Mouse (Mus musculus) ovary, adult 18-20 months (tissue): ENCODE measurements around the gene Lpcat3.

Experiments used
- DNase-seq: peaks from one replicate; pipeline ENCODE4 v3.0.0; 2022; ENCODE audit warnings: low spot score, mixed read lengths

Lpcat3 gene

GRCm38 (mm10) chr6:124739231-124739796 is 76.5 kb downstream of the Lpcat3 start:
- no peak for DNase-seq

GRCm38 (mm10) chr6:124740211-124740887 is 77.5 kb downstream of the Lpcat3 start:
- no peak for DNase-seq

- peak; percentile 85 for DNase-seq
These were observed 78.3 kb downstream of the Lpcat3 start, which contains the start of gene Grcc10 for GRCm38 (mm10) chr6:124740888-124741761. Grcc10 (minus strand) TSS chr6:124741374.

- no peak for DNase-seq
These were observed 79.0 kb downstream of the Lpcat3 start for GRCm38 (mm10) chr6:124741842-124742241.

GRCm38 (mm10) chr6:124742839-124743514 is 80.2 kb downstream of the Lpcat3 start:
- no peak for DNase-seq

- DNase-seq, result no peak
These were observed 80.8 kb downstream of the Lpcat3 start for GRCm38 (mm10) chr6:124743647-124744046.

- no peak for DNase-seq
These were observed 82.0 kb downstream of the Lpcat3 start for GRCm38 (mm10) chr6:124744755-124745321.

- peak; percentile 88 for DNase-seq
These were observed 82.9 kb downstream of the Lpcat3 start for GRCm38 (mm10) chr6:124745490-124746295.

GRCm38 (mm10) chr6:124746296-124746605 is 83.4 kb downstream of the Lpcat3 start:
- peak; percentile 42 for DNase-seq

GRCm38 (mm10) chr6:124746654-124747632 is 84.1 kb downstream of the Lpcat3 start:
- DNase-seq, result no peak

GRCm38 (mm10) chr6:124750405-124750804 is 87.6 kb downstream of the Lpcat3 start:
- no peak for DNase-seq

- DNase-seq, result no peak
These were observed 91.0 kb downstream of the Lpcat3 start for GRCm38 (mm10) chr6:124753861-124754260.
